Mouse (Mus musculus) limb, embryonic 14.5 days (tissue): ENCODE measurements at regions not wholly inside any gene's neighbourhood (a gene's known extent, or its start where the extent isn't known, plus 50 kb on each side); places are given as distances from the start of the nearest gene placed in this dataset.
"Not testable (repeated sequence)": the region's sequence is repeated elsewhere in the genome, so short reads cannot be mapped to it uniquely, and the experiment has no call there.

Experiments
- ATAC-seq: fragments of 200-750 bp; cut with Nextera tagmentation; 2 replicates; pipeline ENCODE4 v1.8.0; 2017; ENCODE audit warnings: low read depth, moderate number of reproducible peaks, moderate TSS enrichment; ENCODE audit not compliant: low FRiP score
- DNase-seq: peaks from one replicate; pipeline ENCODE4 v3.0.0-alpha.2; 2015; ENCODE audit warnings: low spot score
- H3K27ac ChIP-seq: fragments of 300-500 bp; sonication (generic); replicated peaks from 2 replicates; pipeline ENCODE4 v1.5.1; 2014; ENCODE audit warnings: low read depth, mild to moderate bottlenecking, low read length, moderate library complexity, mixed read lengths
- H3K27me3 ChIP-seq: fragments of 300-500 bp; sonication (generic); 2 replicates; pipeline ENCODE4 v1.6.1; 2014; ENCODE audit warnings: low read length, mixed read lengths; ENCODE audit not compliant: control insufficient read depth, insufficient read depth
- H3K36me3 ChIP-seq: fragments of 300-500 bp; sonication (generic); 2 replicates; pipeline ENCODE4 v1.6.1; 2014; ENCODE audit warnings: mild to moderate bottlenecking, low read length, moderate library complexity, mixed read lengths; ENCODE audit not compliant: control insufficient read depth, insufficient read depth
- H3K4me1 ChIP-seq: fragments of 300-500 bp; sonication (generic); 2 replicates; pipeline ENCODE4 v1.6.1; 2014; ENCODE audit warnings: antibody characterized with exemption, low read length, mixed read lengths; ENCODE audit not compliant: control insufficient read depth, insufficient read depth
- H3K4me2 ChIP-seq: fragments of 300-500 bp; sonication (generic); replicated peaks from 2 replicates; pipeline ENCODE4 v1.6.1; 2014; ENCODE audit warnings: low read depth, mild to moderate bottlenecking, low read length, moderate library complexity; ENCODE audit not compliant: severe bottlenecking
- H3K4me3 ChIP-seq: fragments of 300-500 bp; sonication (generic); replicated peaks from 2 replicates; pipeline ENCODE4 v1.5.1; 2014; ENCODE audit warnings: low read length
- H3K9ac ChIP-seq: fragments of 300-500 bp; sonication (generic); 2 replicates; pipeline ENCODE4 v1.6.1; 2014; ENCODE audit warnings: mild to moderate bottlenecking, low read depth, low read length, moderate library complexity; ENCODE audit not compliant: severe bottlenecking
- H3K9me3 ChIP-seq: fragments of 300-500 bp; sonication (generic); 2 replicates; pipeline ENCODE4 v1.6.1; 2016; ENCODE audit warnings: low read length; ENCODE audit not compliant: control insufficient read depth
- POLR2A ChIP-seq: fragments of 200-500 bp; IDR thresholded peaks from 2 replicates; pipeline ENCODE4 v1.8.0; 2012; ENCODE audit warnings: inconsistent platforms, mild to moderate bottlenecking, moderate library complexity, borderline replicate concordance; ENCODE audit not compliant: insufficient read depth, insufficient read length; ENCODE audit errors: extremely low read depth
- WGBS: fragments of 180-500 bp; shearing (Covaris S2); extraction: QIAGEN DNeasy Blood & Tissue Kit; methylation state at CpG from one replicate; pipeline ENCODE4 v1.1.7; 2014; 5-methylcytosine and 5-hydroxymethylcytosine counted together

GRCm38 (mm10) chr2:147298499-147298896 lies 63.2 kb upstream of the Pax1 start:
- H3K4me3 ChIP-seq, result no peak overlapping the region
- TF ChIP-seq POLR2A, result no peak
- peaks cover 4% of the 10 kb centered on the region; the same call in 1 of the 2 replicates for H3K4me1 ChIP-seq
- ATAC-seq (peak; percentile 34; the same call in 1 of the 2 replicates), DNase-seq (peak; percentile 36)
- H3K27ac ChIP-seq, result no peak overlapping the region
- H3K36me3 ChIP-seq, result no peaks in the 10 kb centered on the region
- H3K9me3 ChIP-seq, result no peaks in the 10 kb centered on the region
- WGBS, result 45% methylated on average over 7 of the region's 7 CpGs
- no peaks in the 10 kb centered on the region for H3K27me3 ChIP-seq
- H3K4me2 ChIP-seq, result no peak overlapping the region
- H3K9ac ChIP-seq, result no peak overlapping the region

- H3K36me3 ChIP-seq, result no peaks in the 10 kb centered on the region
- 0 out of 2 replicates have a peak overlapping the region, but pooled peaks have one; percentile 43 for H3K27ac ChIP-seq
- peaks cover 4% of the 10 kb centered on the region; the same call in 1 of the 2 replicates for H3K4me1 ChIP-seq
- no peak for DNase-seq
- 77% methylated on average over 11 of the region's 11 CpGs for WGBS
- ATAC-seq, result no peak
- TF ChIP-seq POLR2A, result no peak
- no peaks in the 10 kb centered on the region for H3K27me3 ChIP-seq
- H3K4me2 ChIP-seq, result no peak overlapping the region
- H3K9ac ChIP-seq, result no peak overlapping the region
- H3K9me3 ChIP-seq, result no peaks in the 10 kb centered on the region
- no peak overlapping the region for H3K4me3 ChIP-seq
These were observed 63.7 kb upstream of the Pax1 start for GRCm38 (mm10) chr2:147297876-147298498.

- H3K9ac ChIP-seq, H3K27ac ChIP-seq, H3K4me1 ChIP-seq, H3K4me2 ChIP-seq, H3K36me3 ChIP-seq, DNase-seq, H3K4me3 ChIP-seq, H3K9me3 ChIP-seq, ATAC-seq, H3K27me3 ChIP-seq: not testable (repeated sequence)
- 91% methylated on average over 2 of the region's 2 CpGs for WGBS
These were observed 66.8 kb upstream of the Pax1 start for GRCm38 (mm10) chr2:147294926-147295325.

GRCm38 (mm10) chr2:147293294-147293688 lies 68.4 kb upstream of the Pax1 start:
- H3K4me1 ChIP-seq, result peaks cover 4% of the 10 kb centered on the region; the same call in 1 of the 2 replicates
- H3K36me3 ChIP-seq, result no peaks in the 10 kb centered on the region
- no peak overlapping the region for H3K4me3 ChIP-seq
- H3K9ac ChIP-seq, result no peak overlapping the region
- no peaks in the 10 kb centered on the region for H3K27me3 ChIP-seq
- H3K27ac ChIP-seq, result no peak overlapping the region
- no peak for TF ChIP-seq POLR2A
- ATAC-seq (no peak), DNase-seq (no peak)
- H3K4me2 ChIP-seq, result no peak overlapping the region
- 69% methylated on average over 3 of the region's 3 CpGs for WGBS
- H3K9me3 ChIP-seq, result no peaks in the 10 kb centered on the region

GRCm38 (mm10) chr2:147292387-147293293 lies 69.1 kb upstream of the Pax1 start:
- no peak for DNase-seq
- Histone ChIP-seq H3K36me3 (no peaks in the 10 kb centered on the region), H3K9me3 (no peaks in the 10 kb centered on the region), H3K27ac (no peak overlapping the region), H3K4me2 (no peak overlapping the region), H3K9ac (no peak overlapping the region), H3K27me3 (no peaks in the 10 kb centered on the region), H3K4me1 (no peaks in the 10 kb centered on the region), H3K4me3 (no peak overlapping the region)
- WGBS, result 65% methylated on average over 11 of the region's 11 CpGs
- no peak for ATAC-seq
- TF ChIP-seq POLR2A, result no peak
